Mouse (Mus musculus): ENCODE results near the gene Sspo.

GRCm38 (mm10) chr6:48447929-48448328 is at the start of gene Sspo:
- TF ChIP-seq ZNF384 (IDR thresholded peaks at IDR 0.05; ENCODE audit: low read depth, low read length) (no peak), CHD2 (IDR thresholded peaks at IDR 0.05; ENCODE audit: low read depth, low read length) (no peak), ZC3H11A (IDR thresholded peaks at IDR 0.05; ENCODE audit: borderline replicate concordance, low read depth, low read length) (no peak), HCFC1 (IDR thresholded peaks at IDR 0.05; ENCODE audit: borderline replicate concordance, insufficient read depth, low read length) (no peak), MAFK (IDR thresholded peaks at IDR 0.05; ENCODE audit: insufficient read depth, low read depth, low read length) (no peak)

All from ES-E14 (cell line).